Mouse (Mus musculus) limb, embryonic 15.5 days (tissue): ENCODE data around the gene Pnrc2. TPM values are rescaled to one million over a fixed set of nuclear protein-coding genes. Genes with fewer than 3 reads are reported as not detected.
A peak's percentile ranks its signal among the peaks of the same experiment; 100 is the strongest.

Experiments
- ATAC-seq: fragments of 200-750 bp; cut with Nextera tagmentation; 2 replicates; pipeline ENCODE4 v1.8.0; 2017; ENCODE audit warnings: low read depth, moderate TSS enrichment; ENCODE audit not compliant: insufficient number of reproducible peaks, low FRiP score, low TSS enrichment
- H3K27ac ChIP-seq: fragments of 300-500 bp; sonication (generic); 2 replicates; pipeline ENCODE4 v1.5.1; 2015; ENCODE audit warnings: moderate library complexity, mild to moderate bottlenecking, inconsistent platforms
- H3K27me3 ChIP-seq: fragments of 300-500 bp; sonication (generic); 2 replicates; pipeline ENCODE4 v1.6.1; 2015; ENCODE audit warnings: inconsistent platforms
- H3K36me3 ChIP-seq: fragments of 300-500 bp; sonication (generic); 2 replicates; pipeline ENCODE4 v1.6.1; 2015; ENCODE audit warnings: inconsistent platforms
- H3K4me1 ChIP-seq: fragments of 300-500 bp; sonication (generic); 2 replicates; pipeline ENCODE4 v1.6.1; 2015; ENCODE audit warnings: inconsistent platforms
- H3K4me2 ChIP-seq: fragments of 300-500 bp; sonication (generic); 2 replicates; pipeline ENCODE4 v1.6.1; 2015; ENCODE audit warnings: mild to moderate bottlenecking, inconsistent platforms
- H3K4me3 ChIP-seq: fragments of 300-500 bp; sonication (generic); 2 replicates; pipeline ENCODE4 v1.5.1; 2015; ENCODE audit warnings: mild to moderate bottlenecking, inconsistent platforms
- H3K9ac ChIP-seq: fragments of 300-500 bp; sonication (generic); 2 replicates; pipeline ENCODE4 v1.6.1; 2015; ENCODE audit warnings: inconsistent platforms
- H3K9me3 ChIP-seq: fragments of 300-500 bp; sonication (generic); 2 replicates; pipeline ENCODE4 v1.6.1; 2016; ENCODE audit warnings: inconsistent platforms
- WGBS: fragments of 180-500 bp; shearing (Covaris S2); methylation state at CpG from one replicate; pipeline ENCODE4 v1.1.7; 2015; 5-methylcytosine and 5-hydroxymethylcytosine counted together
- polyA plus RNA-seq: library from polyadenylated mRNA; unstranded; fragments of >200 nt; fragmentation: Nextera tagmentation; extraction: Ambion mirVana; gene quantifications from 2 replicates; pipeline ENCODE4 v1.2.1, GENCODE M21; 2015

Pnrc2 gene
- polyA plus RNA-seq, 1 experiment from 2014 or later = 160 TPM

DNA sequence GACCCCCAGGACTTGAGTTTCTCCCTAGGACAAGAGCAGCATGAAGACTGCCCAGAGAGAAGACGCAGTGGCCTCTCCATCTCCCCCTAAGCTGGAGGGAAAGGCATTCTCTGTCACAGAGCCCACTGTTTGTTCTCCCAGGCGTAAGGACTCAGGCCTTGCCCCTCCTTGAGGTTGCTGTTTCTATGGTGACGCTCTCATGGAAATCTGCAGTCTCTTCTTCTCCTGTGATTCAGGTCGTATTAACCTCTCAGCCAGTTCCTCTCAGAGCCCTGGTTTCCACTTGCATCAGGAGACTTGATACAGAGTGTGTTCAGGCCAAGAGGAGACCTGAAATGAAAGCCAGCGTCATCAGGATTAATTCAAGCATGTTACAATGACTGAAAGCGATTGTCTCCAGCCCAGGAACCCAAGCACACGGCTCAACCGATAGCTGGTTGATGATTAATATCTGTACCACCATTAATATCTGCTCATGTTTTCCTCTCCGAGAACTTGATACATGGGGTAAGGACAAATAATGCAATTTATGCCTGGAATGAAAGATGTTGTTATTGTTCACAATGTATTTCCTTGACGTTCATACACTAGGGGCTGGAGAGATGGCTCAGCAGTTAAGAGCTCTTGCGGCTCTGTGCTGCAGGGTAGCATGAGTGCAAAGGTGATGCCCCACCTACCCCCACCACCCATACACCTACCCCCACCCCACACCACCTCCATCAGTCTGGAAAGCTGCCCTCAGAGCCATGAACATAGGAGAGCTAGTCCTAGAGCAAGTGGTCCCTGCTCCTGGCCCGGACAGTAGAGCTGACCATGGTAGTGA is 40.1 kb downstream of the Pnrc2 start:
- no peak for ATAC-seq
- no peaks in the 10 kb centered on the region for H3K36me3 ChIP-seq
- H3K4me3 ChIP-seq = no peak overlapping the region
- H3K4me1 ChIP-seq = peaks cover 40% of the 10 kb centered on the region
- no peak overlapping the region for H3K9ac ChIP-seq
- H3K4me2 ChIP-seq = no peak overlapping the region
- H3K27ac ChIP-seq = no peak overlapping the region
- H3K27me3 ChIP-seq = no peaks in the 10 kb centered on the region
- WGBS = 75% methylated on average over 12 of the region's 12 CpGs
- H3K9me3 ChIP-seq = no peaks in the 10 kb centered on the region

DNA sequence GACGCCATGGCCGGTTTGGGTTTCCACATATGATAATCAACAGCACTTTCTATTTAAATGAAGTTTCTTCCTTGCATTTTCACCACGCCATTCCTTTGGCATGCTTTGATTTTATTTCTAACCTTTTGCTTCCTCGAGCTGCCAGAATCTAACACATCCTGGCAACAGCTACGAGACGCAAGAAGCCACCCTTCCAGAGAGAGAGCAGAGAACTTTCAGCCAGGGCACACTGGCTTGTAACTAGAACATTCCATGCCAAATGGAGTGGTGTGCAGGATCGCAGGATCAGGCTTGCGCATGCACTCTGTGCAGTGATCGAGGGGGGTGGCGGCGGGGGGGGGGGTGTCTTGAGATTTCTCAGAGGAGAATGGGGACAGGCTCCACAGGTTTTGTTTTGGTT is 41.6 kb downstream of the Pnrc2 start:
- WGBS = 57% methylated on average over 11 of the region's 11 CpGs
- H3K9ac ChIP-seq = no peak overlapping the region
- ATAC-seq = no peak
- H3K27ac ChIP-seq = peak overlapping the region; percentile 75
- H3K4me1 ChIP-seq = peaks cover 43% of the 10 kb centered on the region
- no peak overlapping the region for H3K4me2 ChIP-seq
- H3K27me3 ChIP-seq = no peaks in the 10 kb centered on the region
- H3K4me3 ChIP-seq = no peak overlapping the region
- no peaks in the 10 kb centered on the region for H3K9me3 ChIP-seq
- no peaks in the 10 kb centered on the region for H3K36me3 ChIP-seq

DNA sequence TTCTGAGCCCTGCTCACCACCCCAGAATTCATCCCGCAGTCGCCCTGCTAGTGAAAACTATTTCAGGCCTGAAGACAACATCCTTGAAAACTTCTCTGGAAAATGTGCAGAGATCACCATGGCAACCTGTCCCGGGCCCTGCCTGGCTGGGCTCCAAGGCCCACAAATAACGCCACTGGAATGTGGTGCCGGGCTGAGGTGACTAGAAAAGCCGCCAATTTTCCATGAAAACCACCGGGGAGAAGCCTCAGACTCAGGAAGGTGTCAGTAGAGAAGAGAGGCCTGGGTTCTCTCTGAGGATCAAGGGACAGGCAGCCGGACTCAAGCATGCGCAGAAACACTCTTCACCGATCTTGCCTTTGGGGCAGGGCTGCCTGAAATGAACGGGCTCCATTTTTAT is 45.2 kb downstream of the Pnrc2 start:
- Histone ChIP-seq H3K27me3 (no peaks in the 10 kb centered on the region), H3K4me2 (peak overlapping the region; percentile 24), H3K9ac (no peak overlapping the region), H3K36me3 (no peaks in the 10 kb centered on the region), H3K27ac (peak overlapping the region; percentile 94), H3K9me3 (no peaks in the 10 kb centered on the region), H3K4me1 (peaks cover 39% of the 10 kb centered on the region), H3K4me3 (no peak overlapping the region)
- ATAC-seq = peak; percentile 77
- 10% methylated on average over 11 of the region's 11 CpGs for WGBS

DNA sequence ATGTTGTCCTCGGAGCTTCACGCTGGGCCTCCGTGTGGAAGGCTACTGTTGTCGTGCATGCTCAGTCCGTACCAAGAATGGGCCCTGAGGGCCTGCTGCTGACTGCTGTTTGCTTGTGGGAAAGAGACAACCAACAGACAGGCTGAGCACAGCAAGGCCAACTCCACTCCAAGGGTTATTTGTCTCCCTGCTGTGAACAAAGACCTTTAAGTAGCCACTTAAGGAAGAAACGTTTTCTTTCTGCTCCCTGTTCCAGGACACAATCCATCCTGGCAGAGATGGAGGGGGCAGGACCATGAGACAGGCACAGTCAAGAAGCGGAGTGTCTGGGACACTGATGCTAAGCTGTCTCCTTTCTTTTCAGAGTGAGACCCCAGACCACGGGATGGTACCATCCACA is 49.4 kb downstream of the Pnrc2 start:
- Histone ChIP-seq H3K4me3 (no peak overlapping the region), H3K4me1 (peaks cover 14% of the 10 kb centered on the region), H3K4me2 (no peak overlapping the region), H3K27ac (no peak overlapping the region), H3K9ac (no peak overlapping the region), H3K9me3 (no peaks in the 10 kb centered on the region), H3K27me3 (no peaks in the 10 kb centered on the region), H3K36me3 (no peaks in the 10 kb centered on the region)
- WGBS = 54% methylated on average over 8 of the region's 8 CpGs
- no peak for ATAC-seq

DNA sequence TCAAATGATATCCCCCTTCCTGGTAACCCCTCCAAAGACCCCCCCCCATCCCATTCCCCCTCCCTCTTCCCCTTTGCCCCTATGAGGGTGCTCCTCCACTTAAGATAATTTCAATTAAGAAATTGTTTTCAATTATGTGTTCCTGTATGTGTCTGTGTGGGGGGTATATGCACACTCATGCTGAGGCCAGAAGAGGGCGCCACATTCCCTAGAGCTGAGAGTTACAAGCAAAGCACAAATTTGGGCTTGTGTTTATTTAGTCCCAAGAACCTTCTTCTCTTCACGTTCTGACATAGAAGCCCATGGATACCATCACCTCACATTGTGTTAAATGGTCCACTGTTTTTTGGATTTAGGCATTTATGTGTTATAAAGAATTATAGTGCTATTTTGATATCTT is 50.4 kb downstream of the Pnrc2 start:
- Histone ChIP-seq H3K4me1 (peaks cover 5% of the 10 kb centered on the region), H3K9ac (no peak overlapping the region), H3K27me3 (no peaks in the 10 kb centered on the region), H3K9me3 (no peaks in the 10 kb centered on the region), H3K4me2 (no peak overlapping the region), H3K4me3 (no peak overlapping the region), H3K27ac (no peak overlapping the region), H3K36me3 (no peaks in the 10 kb centered on the region)
- ATAC-seq = no peak
- WGBS = 72% methylated on average over 2 of the region's 2 CpGs

DNA sequence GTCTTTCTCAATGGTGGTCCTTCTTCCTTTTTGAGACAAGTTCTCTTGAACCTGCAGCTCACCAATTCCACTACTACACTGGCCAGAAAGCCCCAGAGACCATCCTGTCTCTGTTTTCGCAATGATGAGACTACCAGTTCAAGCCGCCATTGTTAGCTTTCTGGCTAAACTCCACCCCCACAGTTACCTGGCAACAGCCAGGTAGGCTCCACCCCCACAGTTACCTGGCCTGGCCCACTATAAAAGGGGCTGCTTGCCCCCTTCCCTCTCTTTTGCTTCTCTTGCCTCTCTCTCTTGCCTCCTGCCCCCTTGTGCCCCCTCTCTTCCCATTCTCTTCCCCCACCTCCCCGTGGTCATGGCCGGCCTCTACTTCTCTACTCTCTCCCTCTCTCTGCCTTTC is 51.9 kb downstream of the Pnrc2 start:
- Histone ChIP-seq H3K4me2 (no peak overlapping the region), H3K9me3 (no peaks in the 10 kb centered on the region), H3K36me3 (no peaks in the 10 kb centered on the region), H3K4me3 (no peak overlapping the region), H3K27ac (no peak overlapping the region), H3K27me3 (no peaks in the 10 kb centered on the region), H3K9ac (no peak overlapping the region), H3K4me1 (0 out of 2 replicates have a peak, but pooled peaks cover 4% of the 10 kb centered on the region)
- no peak for ATAC-seq
- 81% methylated on average over 4 of the region's 4 CpGs for WGBS

Other genes starting within 250 kb of the Pnrc2 start
- 1.4 and 1.7 TPM in 2 replicates for gene Ifnlr1, start 187.6 kb downstream of the Pnrc2 start, polyA plus RNA-seq
- 1.0 and 1.1 TPM in 2 replicates for gene Il22ra1, start 145.7 kb downstream of the Pnrc2 start, polyA plus RNA-seq
- 7.8 and 15.1 TPM in 2 replicates for gene Myom3, start 114.1 kb downstream of the Pnrc2 start, polyA plus RNA-seq
- gene Srsf10, start 18.1 kb downstream of the Pnrc2 start, polyA plus RNA-seq = 208 and 209 TPM in 2 replicates
- 0.89 and 1.1 TPM in 2 replicates for gene Cnr2, start 21.5 kb upstream of the Pnrc2 start, polyA plus RNA-seq
- 78.4 and 97.2 TPM in 2 replicates for gene Fuca1, start 46.9 kb upstream of the Pnrc2 start, polyA plus RNA-seq
- 81.1 and 84.8 TPM in 2 replicates for gene Hmgcl, start 72.6 kb upstream of the Pnrc2 start, polyA plus RNA-seq
- gene Gale, start 89.9 kb upstream of the Pnrc2 start, polyA plus RNA-seq = 58.2 and 66.7 TPM in 2 replicates
- 114 TPM in 2 replicates for gene Lypla2, start 98.8 kb upstream of the Pnrc2 start, polyA plus RNA-seq
- gene Pithd1, start 113.4 kb upstream of the Pnrc2 start, polyA plus RNA-seq = 51.3 and 54.5 TPM in 2 replicates
- 47.0 and 47.7 TPM in 2 replicates for gene Eloa, start 147.9 kb upstream of the Pnrc2 start, polyA plus RNA-seq
- gene Rpl11, start 179.6 kb upstream of the Pnrc2 start, polyA plus RNA-seq = 425 and 483 TPM in 2 replicates